Mouse (Mus musculus) G1E (cell line): ENCODE data around the gene Suz12.

ENCODE experiments used
- CTCF ChIP-seq: IDR thresholded peaks from 2 replicates; pipeline ENCODE4 v1.5.1; 2012; ENCODE audit warnings: low read depth, low read length, inconsistent platforms, mixed read lengths
- GATA1 ChIP-seq: IDR thresholded peaks from 2 replicates; pipeline ENCODE4 v1.6.1; 2012; ENCODE audit warnings: borderline replicate concordance, low read length, inconsistent platforms, mixed read lengths

DNA sequence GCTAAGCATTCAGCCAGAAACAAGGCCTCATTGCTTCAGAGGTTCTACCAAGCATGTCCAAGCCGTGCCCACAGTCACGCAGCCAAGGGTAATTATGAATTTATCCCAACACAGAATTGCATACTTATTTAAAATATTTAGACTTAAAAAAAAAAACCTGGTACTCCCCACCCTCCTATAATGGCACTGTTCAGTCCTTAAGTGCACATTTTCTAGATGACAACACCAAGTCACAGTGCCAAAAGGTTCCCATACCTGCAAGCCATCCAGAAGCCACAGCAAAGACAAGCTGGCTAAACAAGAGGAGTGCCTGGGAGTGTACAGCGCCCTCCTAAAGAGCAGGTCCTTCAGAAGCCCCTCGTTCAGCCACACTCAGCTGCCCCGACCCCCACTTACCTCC is 60.3 kb downstream of the Suz12 start:
- TF ChIP-seq CTCF = no peak
- no peak for TF ChIP-seq GATA1
